Mouse (Mus musculus): Measurements from ENCODE around the gene Hnrnpa1. TPM values are rescaled to one million over a fixed set of nuclear protein-coding genes. Genes with fewer than 3 reads are reported as not detected.

The Hnrnpa1 gene
- total and polyA plus RNA-seq, 2 experiments from 2014 or later: 117 to 596 TPM

DNA sequence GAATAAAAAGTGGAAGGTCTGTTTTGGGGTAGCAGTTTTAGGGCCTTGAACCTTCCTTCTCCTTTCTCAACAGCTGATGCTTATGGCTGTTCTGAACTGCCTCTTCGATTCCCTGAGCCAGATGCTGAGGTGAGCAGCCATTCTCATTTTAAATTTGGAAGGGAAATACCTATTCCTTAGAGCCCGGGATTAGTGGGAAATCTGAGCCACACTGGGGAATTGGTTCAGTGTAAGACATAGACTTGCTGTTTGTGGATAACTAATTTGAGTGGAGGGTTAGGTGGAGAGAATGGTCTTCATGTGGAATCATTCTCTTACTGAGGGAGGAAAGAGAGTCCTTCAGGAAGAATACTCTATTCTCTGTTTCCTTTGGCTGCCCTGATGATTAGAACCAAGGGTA is 54.4 kb downstream of the Hnrnpa1 start:
- H3K27me3 ChIP-seq (ENCODE audit: insufficient read depth, low read length): no peaks in the 10 kb centered on the region
- no peak overlapping the region for H3K9ac ChIP-seq (replicated peaks; ENCODE audit: low read length)
- WGBS: 76% methylated on average over 2 of the region's 2 CpGs
- no peak overlapping the region for H3K4me3 ChIP-seq (ENCODE audit: low read length)
- DNase-seq (ENCODE audit: low spot score): no peak
- ATAC-seq: no peak
- peaks cover 7% of the 10 kb centered on the region for H3K4me1 ChIP-seq (ENCODE audit: insufficient read depth, low read length)
- no peak overlapping the region for H3K27ac ChIP-seq
- no peak for TF ChIP-seq CTCF (IDR thresholded peaks at IDR 0.05; ENCODE audit: low read depth)
- no peak overlapping the region for H3K4me2 ChIP-seq (ENCODE audit: low read depth, low read length)
- H3K9me3 ChIP-seq (ENCODE audit: low read length): no peaks in the 10 kb centered on the region
- H3K36me3 ChIP-seq (ENCODE audit: insufficient read depth, low read length): peaks cover 10% of the 10 kb centered on the region; the same call in 1 of the 2 replicates

DNA sequence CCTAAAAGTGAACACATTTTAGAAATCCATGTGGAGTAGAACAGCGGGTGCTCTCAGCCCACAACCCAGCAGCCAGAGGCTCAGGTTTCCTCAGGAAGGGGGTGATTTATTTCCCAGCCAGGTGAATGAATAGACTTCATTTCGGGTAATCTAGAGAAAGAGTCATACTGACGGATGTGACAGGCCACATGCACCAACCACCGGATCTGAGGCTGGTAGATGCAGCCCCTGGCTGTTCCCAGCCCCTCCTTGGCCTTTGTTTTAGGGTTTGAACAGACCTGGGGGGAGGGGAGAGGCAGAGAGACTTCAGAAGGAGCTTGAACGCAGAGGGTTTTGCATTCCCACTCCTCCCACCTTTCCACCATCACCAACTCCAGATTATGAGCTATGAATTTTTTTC is 55.6 kb downstream of the Hnrnpa1 start:
- Histone ChIP-seq H3K27ac (no peak overlapping the region), H3K9me3 (ENCODE audit: low read length) (no peaks in the 10 kb centered on the region), H3K4me1 (ENCODE audit: insufficient read depth, low read length) (peaks cover 18% of the 10 kb centered on the region), H3K4me3 (ENCODE audit: low read length) (no peak overlapping the region), H3K36me3 (ENCODE audit: insufficient read depth, low read length) (peaks cover 10% of the 10 kb centered on the region; the same call in 1 of the 2 replicates), H3K4me2 (ENCODE audit: low read depth, low read length) (no peak overlapping the region), H3K9ac (replicated peaks; ENCODE audit: low read length) (no peak overlapping the region), H3K27me3 (ENCODE audit: insufficient read depth, low read length) (no peaks in the 10 kb centered on the region)
- 16% methylated on average over 5 of the region's 5 CpGs for WGBS
- no peak for TF ChIP-seq CTCF (IDR thresholded peaks at IDR 0.05; ENCODE audit: low read depth)
- DNase-seq (ENCODE audit: low spot score) (no peak), ATAC-seq (no peak)

MicroRNAs encoded within 50 kb of the gene (microRNA counts, 519-probe panel; counts per million panel counts)
- 3,976 counts per million, percentile 70 among the panel's probes with 10 or more counts for microRNA mmu-miR-148b

Small RNA genes lying within 50 kb of the gene (microRNA-seq; reads per million reads assigned to microRNA genes)
- gene Mir148b: 385 to 399 reads per million in 2 experiments

Other genes with a start within 250 kb of the Hnrnpa1 start
- 0.26 TPM in 1 of 2 replicates, not detected in the other for gene Hoxc8, start 249.8 kb upstream of the Hnrnpa1 start, total RNA-seq (2014; rRNA removed)
- not detected in 2 replicates for gene Hoxc8, start 249.8 kb upstream of the Hnrnpa1 start, polyA plus RNA-seq (2015; fragmentation: Nextera tagmentation; extraction: Ambion mirVana)
- gene Hoxc6, start 242.2 kb upstream of the Hnrnpa1 start, total RNA-seq (2014; rRNA removed): 0.43 and 1.4 TPM in 2 replicates
- 0.59 and 1.2 TPM in 2 replicates for gene Hoxc6, start 242.2 kb upstream of the Hnrnpa1 start, polyA plus RNA-seq (2015; fragmentation: Nextera tagmentation; extraction: Ambion mirVana)
- gene Hoxc4, start 221.5 kb upstream of the Hnrnpa1 start, total RNA-seq (2014; rRNA removed): 12.5 and 13.1 TPM in 2 replicates
- 33.0 and 35.4 TPM in 2 replicates for gene Hoxc4, start 221.5 kb upstream of the Hnrnpa1 start, polyA plus RNA-seq (2015; fragmentation: Nextera tagmentation; extraction: Ambion mirVana)
- 22.7 and 40.1 TPM in 2 replicates for gene Smug1, start 73.3 kb upstream of the Hnrnpa1 start, total RNA-seq (2014; rRNA removed)
- gene Smug1, start 73.3 kb upstream of the Hnrnpa1 start, polyA plus RNA-seq (2015; fragmentation: Nextera tagmentation; extraction: Ambion mirVana): 11.9 and 13.2 TPM in 2 replicates
- gene Cbx5, start 616 bp upstream of the Hnrnpa1 start, total RNA-seq (2014; rRNA removed): 125 and 134 TPM in 2 replicates
- 95.3 and 98.1 TPM in 2 replicates for gene Cbx5, start 616 bp upstream of the Hnrnpa1 start, polyA plus RNA-seq (2015; fragmentation: Nextera tagmentation; extraction: Ambion mirVana)
- gene Nfe2, start 18.0 kb downstream of the Hnrnpa1 start, total RNA-seq (2014; rRNA removed): 0.63 TPM in 1 of 2 replicates, not detected in the other
- 0.20 and 0.33 TPM in 2 replicates for gene Nfe2, start 18.0 kb downstream of the Hnrnpa1 start, polyA plus RNA-seq (2015; fragmentation: Nextera tagmentation; extraction: Ambion mirVana)
- gene Copz1, start 32.3 kb downstream of the Hnrnpa1 start, total RNA-seq (2014; rRNA removed): 149 and 155 TPM in 2 replicates
- 181 TPM in 2 replicates for gene Copz1, start 32.3 kb downstream of the Hnrnpa1 start, polyA plus RNA-seq (2015; fragmentation: Nextera tagmentation; extraction: Ambion mirVana)
- 0.58 and 0.86 TPM in 2 replicates for gene Gpr84, start 70.2 kb downstream of the Hnrnpa1 start, total RNA-seq (2014; rRNA removed)
- 0.30 and 0.37 TPM in 2 replicates for gene Gpr84, start 70.2 kb downstream of the Hnrnpa1 start, polyA plus RNA-seq (2015; fragmentation: Nextera tagmentation; extraction: Ambion mirVana)
- 20.6 and 25.8 TPM in 2 replicates for gene Zfp385a, start 99.7 kb downstream of the Hnrnpa1 start, total RNA-seq (2014; rRNA removed)
- 19.8 and 23.1 TPM in 2 replicates for gene Zfp385a, start 99.7 kb downstream of the Hnrnpa1 start, polyA plus RNA-seq (2015; fragmentation: Nextera tagmentation; extraction: Ambion mirVana)
- 8.2 and 8.3 TPM in 2 replicates for gene Itga5, start 126.3 kb downstream of the Hnrnpa1 start, total RNA-seq (2014; rRNA removed)
- 4.9 and 5.0 TPM in 2 replicates for gene Itga5, start 126.3 kb downstream of the Hnrnpa1 start, polyA plus RNA-seq (2015; fragmentation: Nextera tagmentation; extraction: Ambion mirVana)
- gene Gtsf1, start 190.0 kb downstream of the Hnrnpa1 start, total RNA-seq (2014; rRNA removed): not detected in 2 replicates
- 0.26 and 0.65 TPM in 2 replicates for gene Gtsf1, start 190.0 kb downstream of the Hnrnpa1 start, polyA plus RNA-seq (2015; fragmentation: Nextera tagmentation; extraction: Ambion mirVana)
- not detected in 2 replicates for gene Gtsf2, start 208.0 kb downstream of the Hnrnpa1 start, total RNA-seq (2014; rRNA removed)
- 2.1 and 2.3 TPM in 2 replicates for gene Gtsf2, start 208.0 kb downstream of the Hnrnpa1 start, polyA plus RNA-seq (2015; fragmentation: Nextera tagmentation; extraction: Ambion mirVana)
- gene Nckap1l, start 213.4 kb downstream of the Hnrnpa1 start, total RNA-seq (2014; rRNA removed): 4.7 and 5.5 TPM in 2 replicates
- gene Nckap1l, start 213.4 kb downstream of the Hnrnpa1 start, polyA plus RNA-seq (2015; fragmentation: Nextera tagmentation; extraction: Ambion mirVana): 2.5 TPM in 2 replicates